Mouse (Mus musculus): ENCODE measurements at regions not wholly inside any gene's neighbourhood (a gene's known extent, or its start where the extent isn't known, plus 50 kb on each side); places are given as distances from the start of the nearest gene placed in this dataset.

DNA sequence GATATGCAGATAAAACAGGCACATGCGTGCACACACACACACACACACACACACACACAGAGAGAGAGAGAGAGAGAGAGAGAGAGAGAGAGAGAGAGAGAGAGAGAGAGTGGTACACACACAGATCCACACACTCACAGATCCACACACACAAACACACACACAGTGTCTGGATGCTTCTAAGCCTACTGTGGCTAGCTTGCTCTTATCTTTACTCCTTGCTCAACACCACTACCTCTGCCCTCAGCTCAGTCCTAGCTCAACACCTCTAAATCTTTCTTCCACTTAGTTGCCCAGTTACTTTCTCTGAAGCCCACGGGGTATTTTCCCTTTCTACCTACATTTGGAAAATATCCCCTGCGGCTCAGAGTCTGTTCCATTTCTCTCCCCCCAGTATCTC lies 555.9 kb upstream of the Klhl1 start:
- H3K27ac ChIP-seq (ENCODE audit: insufficient read depth, low read depth, low read length) = no peak overlapping the region
- no peaks in the 10 kb centered on the region for H3K4me1 ChIP-seq (ENCODE audit: control insufficient read depth, insufficient read depth, low read length)
- no peak for TF ChIP-seq CTCF (IDR thresholded peaks at IDR 0.05; ENCODE audit: low read depth, low read length)
- TF ChIP-seq POLR2A (IDR thresholded peaks at IDR 0.05; ENCODE audit: borderline replicate concordance, low read depth, low read length) = no peak
- H3K4me3 ChIP-seq (ENCODE audit: insufficient read depth, low read length) = no peak overlapping the region

DNA sequence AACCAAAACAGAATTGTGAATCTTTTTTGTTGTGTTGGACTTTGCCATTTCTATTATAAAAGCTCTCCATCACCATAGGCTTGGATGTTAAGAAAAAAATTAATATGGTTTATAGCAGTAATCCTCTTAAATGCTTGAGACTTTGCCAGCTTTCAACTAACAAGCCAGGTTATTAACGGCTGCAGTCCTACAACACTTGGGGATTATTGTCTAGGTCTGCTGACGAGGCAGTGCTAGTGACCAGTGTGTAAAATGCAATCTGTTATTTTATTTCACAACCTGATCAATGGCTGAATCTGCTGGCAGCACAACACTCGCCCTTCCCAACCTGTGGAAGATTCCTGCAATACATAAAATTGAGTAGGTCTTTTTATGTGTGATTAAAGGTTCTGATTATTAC lies 549.9 kb upstream of the Klhl1 start:
- Histone ChIP-seq H3K4me1 (ENCODE audit: control insufficient read depth, insufficient read depth, low read length) (no peaks in the 10 kb centered on the region), H3K4me3 (ENCODE audit: insufficient read depth, low read length) (no peak overlapping the region), H3K27ac (ENCODE audit: insufficient read depth, low read depth, low read length) (no peak overlapping the region)
- TF ChIP-seq CTCF (IDR thresholded peaks at IDR 0.05; ENCODE audit: low read depth, low read length) (no peak), POLR2A (IDR thresholded peaks at IDR 0.05; ENCODE audit: borderline replicate concordance, low read depth, low read length) (no peak)

DNA sequence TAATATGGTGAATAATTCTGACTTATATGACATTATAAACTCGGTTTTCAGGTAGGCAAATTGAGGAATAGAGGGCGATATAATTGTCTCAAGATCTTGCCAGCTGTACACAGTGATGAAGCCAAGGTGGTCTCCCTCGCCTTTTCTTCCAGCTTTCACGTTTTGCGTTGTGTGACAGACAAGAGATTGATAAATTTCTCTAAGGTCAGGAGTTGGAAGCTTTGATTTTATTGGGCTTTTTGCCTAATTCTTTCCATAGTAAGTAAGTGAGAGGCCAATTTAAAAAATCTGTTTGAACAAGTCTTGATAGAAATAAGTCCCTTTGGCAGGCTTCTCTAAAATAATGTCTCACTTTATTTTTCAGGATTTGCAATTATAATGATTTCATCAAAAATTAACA lies 549.4 kb upstream of the Klhl1 start:
- Histone ChIP-seq H3K4me1 (ENCODE audit: control insufficient read depth, insufficient read depth, low read length) (no peaks in the 10 kb centered on the region), H3K4me3 (ENCODE audit: insufficient read depth, low read length) (no peak overlapping the region), H3K27ac (ENCODE audit: insufficient read depth, low read depth, low read length) (no peak overlapping the region)
- TF ChIP-seq POLR2A (IDR thresholded peaks at IDR 0.05; ENCODE audit: borderline replicate concordance, low read depth, low read length) = no peak
- TF ChIP-seq CTCF (IDR thresholded peaks at IDR 0.05; ENCODE audit: low read depth, low read length) = no peak

DNA sequence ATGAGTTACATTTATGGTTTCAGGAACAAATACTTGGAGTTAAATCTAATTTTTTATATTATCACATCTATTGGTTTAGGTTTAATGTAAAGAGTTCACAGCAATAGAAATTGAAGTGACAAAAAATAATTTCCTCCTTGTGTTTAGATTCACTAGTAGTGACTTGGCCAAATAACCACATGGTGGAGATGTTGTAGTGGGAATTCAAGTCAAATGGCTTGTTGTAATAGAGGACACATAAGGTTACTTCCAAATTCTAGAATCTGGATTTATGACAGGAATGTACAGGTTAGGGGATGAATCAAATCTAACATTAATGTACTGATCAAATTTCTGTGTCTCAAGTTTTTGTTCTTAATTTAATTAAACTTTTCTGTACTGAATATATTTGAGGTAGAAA lies 526.4 kb upstream of the Klhl1 start:
- Histone ChIP-seq H3K4me1 (ENCODE audit: control insufficient read depth, insufficient read depth, low read length) (no peaks in the 10 kb centered on the region), H3K4me3 (ENCODE audit: insufficient read depth, low read length) (no peak overlapping the region)
- no peak for TF ChIP-seq CTCF (IDR thresholded peaks at IDR 0.05; ENCODE audit: low read depth, low read length)
- TF ChIP-seq POLR2A (IDR thresholded peaks at IDR 0.05; ENCODE audit: borderline replicate concordance, low read depth, low read length) = no peak

DNA sequence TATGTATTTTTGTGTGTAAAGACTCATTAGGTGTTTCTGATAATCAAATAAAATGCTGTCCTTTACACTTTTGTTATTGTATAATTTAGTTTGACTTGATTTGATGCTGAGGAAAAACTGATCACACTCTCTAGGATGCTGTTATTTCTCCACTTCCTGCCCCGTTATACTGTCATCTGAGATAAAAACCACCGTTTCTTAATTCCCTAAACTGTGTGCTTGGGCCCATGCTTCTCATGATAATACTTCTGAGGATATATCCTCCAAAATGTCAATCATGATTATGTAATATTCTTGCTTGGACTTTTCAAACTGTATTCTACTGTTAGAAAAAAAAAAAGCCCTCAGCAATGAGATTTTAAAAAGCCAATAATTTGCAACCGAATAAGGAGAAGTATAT lies 520.9 kb upstream of the Klhl1 start:
- no peak overlapping the region for H3K4me3 ChIP-seq (ENCODE audit: insufficient read depth, low read length)
- TF ChIP-seq POLR2A (IDR thresholded peaks at IDR 0.05; ENCODE audit: borderline replicate concordance, low read depth, low read length) = no peak
- no peak for TF ChIP-seq CTCF (IDR thresholded peaks at IDR 0.05; ENCODE audit: low read depth, low read length)
- no peak overlapping the region for H3K27ac ChIP-seq (ENCODE audit: insufficient read depth, low read depth, low read length)
- no peaks in the 10 kb centered on the region for H3K4me1 ChIP-seq (ENCODE audit: control insufficient read depth, insufficient read depth, low read length)

More for the DNA sequence above, 526.4 kb upstream of the Klhl1 start:
- H3K27ac ChIP-seq (ENCODE audit: insufficient read depth, low read depth, low read length) = no peak overlapping the region

DNA sequence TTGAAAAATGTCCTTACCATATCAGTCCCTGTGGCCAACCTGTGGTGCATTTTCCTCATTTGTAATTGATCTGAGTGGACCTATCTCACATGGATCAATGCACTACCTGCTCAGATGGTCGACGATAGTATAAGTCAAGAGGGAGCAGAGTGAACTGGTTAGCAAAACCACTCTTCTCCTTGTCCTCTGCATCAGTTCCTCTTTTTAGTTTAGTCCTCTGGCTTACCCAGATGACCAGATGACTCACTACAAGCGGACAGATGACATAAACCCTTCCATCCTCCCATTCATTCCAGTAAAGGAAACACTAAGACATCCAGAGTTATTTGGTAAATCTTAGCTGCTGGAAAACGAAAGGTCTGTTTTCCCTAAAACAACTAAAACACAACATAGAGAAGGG lies 509.6 kb upstream of the Klhl1 start:
- TF ChIP-seq CTCF (IDR thresholded peaks at IDR 0.05; ENCODE audit: low read depth, low read length) (no peak), POLR2A (IDR thresholded peaks at IDR 0.05; ENCODE audit: borderline replicate concordance, low read depth, low read length) (no peak)
- Histone ChIP-seq H3K4me3 (ENCODE audit: insufficient read depth, low read length) (no peak overlapping the region), H3K27ac (ENCODE audit: insufficient read depth, low read depth, low read length) (0 out of 2 replicates have a peak overlapping the region, but pooled peaks have one; percentile 24), H3K4me1 (ENCODE audit: control insufficient read depth, insufficient read depth, low read length) (peaks cover 3% of the 10 kb centered on the region)

DNA sequence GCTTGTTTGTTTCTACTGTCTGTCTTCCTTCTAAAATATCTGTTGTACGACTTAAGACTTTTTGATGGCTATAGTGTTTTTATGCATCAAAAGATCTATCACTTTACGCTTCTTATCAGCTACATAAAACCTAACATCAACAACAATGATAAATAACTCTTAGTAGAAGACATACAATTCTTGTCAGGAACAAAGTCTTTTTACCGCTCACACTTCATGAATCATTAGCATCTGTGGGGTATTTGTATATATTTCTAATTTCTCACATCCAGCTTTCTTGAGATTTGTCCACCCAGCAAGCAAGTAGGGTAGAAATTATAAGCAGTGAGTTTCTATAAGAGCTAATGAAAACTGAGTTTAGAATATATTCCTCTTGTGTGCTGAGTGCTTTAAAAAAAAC lies 487.4 kb upstream of the Klhl1 start:
- Histone ChIP-seq H3K4me3 (ENCODE audit: insufficient read depth, low read length) (no peak overlapping the region), H3K4me1 (ENCODE audit: control insufficient read depth, insufficient read depth, low read length) (no peaks in the 10 kb centered on the region), H3K27ac (ENCODE audit: insufficient read depth, low read depth, low read length) (no peak overlapping the region)
- TF ChIP-seq POLR2A (IDR thresholded peaks at IDR 0.05; ENCODE audit: borderline replicate concordance, low read depth, low read length) = no peak
- TF ChIP-seq CTCF (IDR thresholded peaks at IDR 0.05; ENCODE audit: low read depth, low read length) = no peak

DNA sequence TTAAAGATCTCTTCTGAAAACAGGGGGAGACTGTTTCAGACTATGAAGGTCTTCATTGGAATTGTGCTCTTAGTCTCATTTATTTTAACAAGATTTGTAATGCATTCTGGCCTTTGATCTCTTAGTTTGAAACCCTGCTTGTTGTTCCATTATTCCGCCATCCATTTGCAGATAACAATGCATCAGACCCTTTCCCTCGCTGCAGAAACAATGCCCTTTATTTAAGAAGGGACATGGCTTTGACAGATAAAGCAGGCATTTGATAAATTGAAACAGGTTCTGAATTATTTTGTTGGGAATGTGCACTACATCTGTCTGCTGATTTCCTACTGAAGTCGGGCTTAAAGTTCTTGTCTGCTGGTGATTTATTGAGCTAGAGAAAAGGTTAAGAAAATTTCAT lies 476.2 kb upstream of the Klhl1 start:
- Histone ChIP-seq H3K4me1 (ENCODE audit: control insufficient read depth, insufficient read depth, low read length) (no peaks in the 10 kb centered on the region), H3K27ac (ENCODE audit: insufficient read depth, low read depth, low read length) (no peak overlapping the region), H3K4me3 (ENCODE audit: insufficient read depth, low read length) (no peak overlapping the region)
- TF ChIP-seq CTCF (IDR thresholded peaks at IDR 0.05; ENCODE audit: low read depth, low read length) (no peak), POLR2A (IDR thresholded peaks at IDR 0.05; ENCODE audit: borderline replicate concordance, low read depth, low read length) (no peak)

DNA sequence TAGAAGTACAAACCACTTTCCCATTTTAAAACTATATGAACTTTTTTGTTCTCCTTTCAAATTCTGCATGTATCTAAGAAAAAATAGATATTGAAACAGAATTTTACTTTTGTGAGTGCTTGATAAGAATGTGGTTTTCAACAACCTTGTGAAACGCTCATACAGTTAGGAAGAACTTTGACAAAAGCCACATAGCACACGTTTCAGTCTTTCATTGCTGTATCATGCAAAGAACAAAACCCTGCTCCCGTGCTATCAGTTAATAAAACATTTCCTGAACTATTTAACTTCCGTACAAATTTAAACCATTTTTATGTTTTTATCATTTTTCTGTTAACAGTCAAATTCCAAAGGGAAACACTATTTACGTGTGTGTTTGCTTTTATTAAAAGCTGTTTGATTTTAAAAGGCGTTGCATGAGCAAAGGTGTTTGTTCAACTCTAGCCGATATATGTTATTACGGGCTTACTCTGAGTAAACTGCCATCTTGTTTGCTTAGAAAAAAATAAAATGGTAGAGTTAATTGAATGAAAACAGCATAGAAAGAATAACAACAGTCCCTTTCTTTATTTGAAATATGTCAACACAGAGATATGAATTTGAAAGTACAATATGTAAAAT lies 471.8 kb upstream of the Klhl1 start:
- no peaks in the 10 kb centered on the region for H3K4me1 ChIP-seq (ENCODE audit: control insufficient read depth, insufficient read depth, low read length)
- TF ChIP-seq CTCF (IDR thresholded peaks at IDR 0.05; ENCODE audit: low read depth, low read length) = no peak
- TF ChIP-seq POLR2A (IDR thresholded peaks at IDR 0.05; ENCODE audit: borderline replicate concordance, low read depth, low read length) = no peak
- H3K27ac ChIP-seq (ENCODE audit: insufficient read depth, low read depth, low read length) = no peak overlapping the region
- H3K4me3 ChIP-seq (ENCODE audit: insufficient read depth, low read length) = no peak overlapping the region

DNA sequence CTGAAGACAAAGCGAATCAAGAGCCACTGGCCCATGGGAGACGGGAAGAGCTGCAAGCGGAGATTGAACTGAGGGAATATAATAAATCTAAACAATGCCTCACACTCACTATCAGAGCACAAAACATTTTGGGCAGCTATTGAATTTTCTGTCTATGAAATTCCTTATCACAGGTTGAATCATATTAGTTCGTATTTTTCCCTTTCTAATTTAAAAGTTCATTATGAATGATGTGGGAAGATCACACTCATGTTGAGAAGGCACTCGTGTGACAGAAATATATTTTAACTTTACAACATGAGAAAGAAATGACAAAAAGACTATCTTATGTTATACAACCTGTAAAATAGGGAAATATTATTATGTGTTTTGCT lies 444.2 kb upstream of the Klhl1 start:
- Histone ChIP-seq H3K4me3 (ENCODE audit: insufficient read depth, low read length) (no peak overlapping the region), H3K27ac (ENCODE audit: insufficient read depth, low read depth, low read length) (no peak overlapping the region), H3K4me1 (ENCODE audit: control insufficient read depth, insufficient read depth, low read length) (no peaks in the 10 kb centered on the region)
- TF ChIP-seq POLR2A (IDR thresholded peaks at IDR 0.05; ENCODE audit: borderline replicate concordance, low read depth, low read length) = no peak
- TF ChIP-seq CTCF (IDR thresholded peaks at IDR 0.05; ENCODE audit: low read depth, low read length) = no peak

Data from bone marrow macrophage, adult 2 months (primary cell).